Mouse (Mus musculus) mature B cell (primary cell): ENCODE measurements around the gene Prmt1.
"Not testable (repeated sequence)": the region's sequence is repeated elsewhere in the genome, so short reads cannot be mapped to it uniquely, and the experiment has no call there.

Experiments
- in situ Hi-C: fragments of 300-500 bp; cut with MboI; formaldehyde crosslinking; loops from 2 replicates; pipeline ENCODE4 v1.14.3; 2019

Gene Prmt1

GRCm38 (mm10) chr7:44986192-44986878 lies at the start of gene Prmt1:
Gene Prmt1, minus strand, starts transcription at chr7:44986568.
- in situ Hi-C loops: no loop called here

DNA sequence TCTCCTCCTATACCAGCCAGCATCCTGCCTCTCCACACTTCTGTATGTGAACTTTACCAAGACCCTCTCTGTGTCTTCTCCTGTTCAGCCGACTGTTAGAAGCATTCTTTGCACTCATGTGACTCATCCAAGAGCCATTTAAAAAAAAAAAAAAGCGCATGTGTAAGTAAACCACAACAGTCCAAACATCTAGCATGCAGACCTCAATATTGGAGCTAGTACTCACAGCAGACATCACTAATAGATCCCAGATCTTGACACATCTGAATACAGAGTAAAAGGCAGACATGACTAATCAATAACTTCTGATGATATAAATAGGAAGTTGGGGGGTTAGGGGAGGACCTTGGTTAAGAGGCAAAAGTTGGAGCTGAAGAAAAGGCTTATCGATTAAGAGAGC lies 49.3 kb upstream of the Prmt1 start:
- in situ Hi-C loops: no loop called here

DNA sequence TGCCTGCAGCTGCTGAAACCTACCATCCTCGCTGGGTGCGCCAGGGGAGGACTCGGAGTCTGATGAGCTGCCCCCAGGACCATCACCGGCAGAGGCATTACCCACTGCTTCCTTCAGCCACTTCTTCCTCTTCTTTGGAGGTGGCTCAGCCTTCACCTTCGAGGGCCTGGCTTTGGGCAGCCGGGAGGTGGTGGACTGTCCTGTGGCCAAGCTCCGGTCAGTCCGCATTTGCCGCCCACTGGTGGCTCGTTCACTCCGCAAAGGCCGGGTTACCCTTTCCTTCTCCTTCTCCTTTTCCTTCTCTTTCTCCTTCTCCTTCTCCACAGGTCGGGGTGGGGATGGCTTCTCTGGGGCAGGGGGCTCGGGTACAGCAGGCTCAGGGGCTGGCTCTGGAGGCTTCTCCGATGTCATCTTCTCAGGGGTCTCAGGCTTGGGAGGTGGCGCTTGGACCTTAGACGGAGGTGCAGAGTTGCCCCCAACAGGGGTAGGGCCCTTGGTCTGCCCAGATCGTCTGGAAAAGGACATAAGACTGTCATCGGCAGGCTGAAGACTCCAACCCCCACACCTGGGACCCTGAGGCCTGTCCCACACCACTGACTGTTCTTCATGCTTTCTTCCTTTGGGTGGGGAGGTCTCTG lies 47.5 kb upstream of the Prmt1 start:
- in situ Hi-C loops: no loop called here

GRCm38 (mm10) chr7:45030857-45031256 lies 44.5 kb upstream of the Prmt1 start:
- in situ Hi-C loops: no loop called here

GRCm38 (mm10) chr7:45029995-45030394 lies 43.6 kb upstream of the Prmt1 start:
- in situ Hi-C loops: no loop called here

DNA sequence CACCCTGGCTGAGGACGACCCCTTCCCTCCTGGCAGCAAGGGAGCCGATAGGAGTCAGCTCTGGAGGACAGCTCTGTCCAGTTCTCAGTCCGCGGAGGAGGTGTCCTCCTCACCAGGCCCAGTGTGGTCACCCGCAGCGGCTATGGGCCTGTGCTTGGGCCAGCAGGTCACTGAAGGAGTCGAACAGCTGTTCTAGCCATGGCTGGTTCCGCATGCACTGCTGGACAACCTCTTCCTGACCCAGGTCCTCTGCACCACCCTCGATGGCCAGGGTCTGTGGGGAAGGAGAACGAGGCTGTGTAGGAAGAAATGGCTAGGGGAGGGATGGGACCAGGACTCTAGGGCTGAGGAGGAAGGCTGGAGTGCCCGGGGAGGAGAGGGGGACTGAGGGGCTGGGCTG lies 42.0 kb upstream of the Prmt1 start:
- in situ Hi-C loops: no loop called here

DNA sequence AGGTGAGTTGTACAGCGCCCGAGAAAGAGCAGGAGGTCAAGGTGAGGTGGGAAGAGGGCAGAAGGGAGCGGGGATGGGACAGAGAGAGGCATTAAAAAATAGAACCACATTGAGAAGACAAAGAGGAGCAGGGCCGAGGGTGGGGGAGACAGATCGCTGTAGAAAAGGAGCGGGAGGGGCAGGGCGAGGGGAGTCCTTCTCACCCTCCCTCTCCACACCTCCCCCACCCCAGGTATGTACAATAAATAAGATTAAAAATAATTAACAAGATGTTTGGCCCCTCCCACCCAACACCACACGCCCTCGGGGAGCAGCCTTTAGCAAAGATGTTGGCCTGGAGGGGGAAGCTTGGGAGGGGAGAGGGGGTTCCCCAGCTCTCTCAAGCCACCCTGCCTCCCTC lies 41.4 kb upstream of the Prmt1 start:
- in situ Hi-C loops: no loop called here

- in situ Hi-C loops: no loop called here
Measured at GRCm38 (mm10) chr7:45026256-45026655, 39.9 kb upstream of the Prmt1 start.

- in situ Hi-C loops: no loop called here
Measured at GRCm38 (mm10) chr7:45025601-45026220, 39.3 kb upstream of the Prmt1 start.

DNA sequence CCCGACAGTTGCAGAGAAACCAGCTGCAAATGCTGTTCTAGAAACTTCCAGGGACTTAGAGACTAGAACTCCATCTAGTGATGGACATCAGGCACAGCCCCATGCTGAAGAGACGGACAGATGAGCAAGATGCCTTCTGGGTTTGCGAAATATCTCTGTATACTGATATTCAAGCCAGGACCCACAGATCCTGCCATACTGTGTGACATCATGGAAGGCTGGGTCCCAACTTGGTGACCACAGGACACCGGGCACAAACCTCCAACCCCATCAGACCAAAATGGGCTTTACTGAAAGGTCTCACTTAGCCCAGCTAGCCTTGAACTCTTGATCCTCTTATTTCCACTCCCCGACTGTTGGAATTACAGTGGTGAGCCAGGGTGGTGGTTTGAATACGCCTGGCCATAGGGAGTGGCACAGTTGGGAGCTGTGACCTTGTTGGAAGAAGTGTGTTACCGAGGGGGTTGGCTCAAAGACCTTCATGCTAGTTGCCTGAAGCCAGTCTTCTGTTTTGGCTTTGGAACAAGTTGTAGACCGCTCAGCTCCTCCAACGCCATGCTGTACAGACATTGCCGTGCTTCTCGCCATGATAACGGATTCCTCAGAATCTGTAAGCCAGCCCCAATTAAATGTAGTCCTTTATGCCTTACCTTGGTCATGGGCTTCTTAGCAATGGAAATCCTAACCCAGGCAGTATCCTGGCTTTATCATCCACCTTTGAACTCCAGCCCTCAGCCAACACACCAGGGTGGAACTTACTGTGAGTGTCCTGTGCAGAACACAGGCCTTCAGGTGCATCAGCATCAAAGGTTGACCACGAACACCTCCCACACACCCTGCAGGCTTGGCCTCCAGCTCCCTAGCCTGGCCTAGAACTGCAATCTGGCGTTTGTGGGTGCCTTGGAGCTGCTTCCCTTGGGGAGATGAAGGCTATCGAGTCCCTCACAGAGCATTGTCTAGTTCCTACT lies 38.2 kb upstream of the Prmt1 start:
- in situ Hi-C loops: no loop called here

DNA sequence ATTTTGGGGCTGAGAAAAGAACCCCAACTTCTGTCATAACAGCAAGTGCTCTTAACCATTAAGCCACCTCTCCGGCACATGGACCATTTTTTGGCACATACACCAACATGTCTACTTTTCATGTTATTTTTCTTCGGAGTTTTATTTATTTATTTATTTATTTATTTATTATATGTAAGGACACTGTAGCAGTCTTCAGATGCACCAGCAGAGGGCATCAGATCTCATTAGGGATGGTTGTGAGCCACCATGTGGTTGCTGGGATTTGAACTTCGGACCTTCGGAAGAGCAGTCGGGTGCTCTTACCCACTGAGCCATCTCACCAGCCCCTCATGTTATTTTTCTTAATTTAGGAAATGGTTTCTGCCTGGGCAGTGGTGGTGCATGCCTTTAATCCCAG lies 37.3 kb upstream of the Prmt1 start:
- in situ Hi-C loops: not testable (repeated sequence)

- in situ Hi-C loops: no loop called here
Measured at GRCm38 (mm10) chr7:45020225-45020624, 33.9 kb upstream of the Prmt1 start.

DNA sequence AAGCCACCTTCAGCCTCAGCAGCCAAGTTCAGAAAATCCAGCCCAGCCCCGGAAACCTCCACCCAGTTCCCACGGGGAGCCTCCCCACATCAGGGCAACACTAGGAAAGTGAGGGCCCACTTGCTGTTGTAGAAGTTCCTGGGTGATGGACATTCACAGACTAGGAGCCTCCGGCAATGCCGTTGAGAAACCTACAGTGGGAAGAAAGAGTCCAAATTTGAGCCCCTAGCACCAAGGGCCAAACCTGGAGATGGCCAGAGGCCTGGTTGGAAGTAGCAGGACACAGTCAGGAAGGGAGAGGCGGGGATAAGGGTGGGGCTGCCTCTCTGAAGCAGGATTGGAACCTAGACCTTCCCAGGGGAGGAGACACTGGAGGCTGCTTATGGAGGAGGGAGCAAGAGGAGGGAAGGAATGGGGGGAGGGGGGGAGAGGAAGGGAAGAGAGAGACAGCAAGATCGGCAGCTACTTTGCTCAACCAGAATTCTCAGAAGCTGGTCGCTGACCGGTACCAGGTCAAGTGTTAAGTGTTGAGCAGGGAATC lies 32.7 kb upstream of the Prmt1 start:
- in situ Hi-C loops: no loop called here

- in situ Hi-C loops: no loop called here
Measured at GRCm38 (mm10) chr7:45017242-45018061, 31.1 kb upstream of the Prmt1 start, which contains the start of gene Rras. Gene Rras, plus strand, starts transcription at chr7:45017961.

GRCm38 (mm10) chr7:45016761-45017160 lies 30.4 kb upstream of the Prmt1 start:
- in situ Hi-C loops: no loop called here

GRCm38 (mm10) chr7:45015957-45016612 lies 29.7 kb upstream of the Prmt1 start, which contains the start of gene Scaf1:
Gene Scaf1, minus strand, starts transcription at chr7:45016363.
- in situ Hi-C loops: no loop called here

GRCm38 (mm10) chr7:45015344-45015956 lies 29.1 kb upstream of the Prmt1 start:
- in situ Hi-C loops: no loop called here

DNA sequence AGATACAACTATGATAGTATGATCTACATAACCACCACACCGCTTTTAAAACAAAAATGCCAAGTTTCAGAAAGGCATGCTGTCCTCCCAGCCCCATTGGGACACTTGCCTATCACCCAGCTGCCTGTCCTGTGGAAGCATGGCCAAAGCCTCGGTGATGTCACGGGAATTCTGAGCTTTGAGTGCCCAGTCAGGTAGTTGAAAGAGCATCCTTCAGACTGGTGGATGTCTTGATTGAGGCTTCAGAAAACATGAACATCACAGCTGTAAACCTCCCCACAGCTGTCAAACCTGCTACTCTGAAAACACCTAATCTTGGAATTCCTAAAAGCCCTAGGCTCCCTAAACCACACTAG lies 27.7 kb upstream of the Prmt1 start:
- in situ Hi-C loops: no loop called here

DNA sequence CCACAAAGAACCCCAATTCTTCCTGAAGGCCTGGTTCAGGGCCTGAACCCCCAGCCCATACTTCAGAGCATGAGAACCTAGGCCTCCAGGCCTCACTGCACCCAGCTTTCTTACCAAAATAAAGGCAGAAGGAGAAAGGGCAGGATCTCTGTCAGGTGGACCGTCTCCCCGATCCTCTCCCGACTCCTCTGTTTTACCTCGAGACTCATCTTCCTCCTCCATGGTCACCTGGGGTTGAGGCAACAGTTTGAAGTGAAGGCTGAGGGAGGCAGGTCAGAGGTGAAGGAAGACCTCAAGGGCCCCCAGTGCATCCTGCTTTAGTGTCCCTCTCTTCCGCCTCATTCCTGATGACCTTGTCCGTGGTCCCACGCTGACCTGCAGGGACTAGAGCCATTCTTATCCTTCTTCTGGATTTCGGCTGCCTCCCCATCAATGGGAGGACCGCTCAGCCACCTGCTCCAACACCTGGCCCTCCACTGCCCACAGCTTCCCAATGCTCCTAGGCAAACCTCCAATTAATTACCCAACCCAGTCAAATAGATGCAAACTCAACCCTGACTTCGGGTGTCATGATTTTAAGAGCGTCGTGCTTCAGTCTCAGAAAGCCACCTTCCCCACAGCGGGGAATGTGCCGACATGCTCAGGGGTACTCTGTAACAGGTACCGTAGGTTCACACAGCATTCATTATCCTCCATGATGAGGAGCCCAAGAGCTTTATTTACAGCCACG lies 27.2 kb upstream of the Prmt1 start:
- in situ Hi-C loops: no loop called here
